Mouse (Mus musculus): ENCODE measurements around the gene Fbxo41.

The Fbxo41 gene

DNA sequence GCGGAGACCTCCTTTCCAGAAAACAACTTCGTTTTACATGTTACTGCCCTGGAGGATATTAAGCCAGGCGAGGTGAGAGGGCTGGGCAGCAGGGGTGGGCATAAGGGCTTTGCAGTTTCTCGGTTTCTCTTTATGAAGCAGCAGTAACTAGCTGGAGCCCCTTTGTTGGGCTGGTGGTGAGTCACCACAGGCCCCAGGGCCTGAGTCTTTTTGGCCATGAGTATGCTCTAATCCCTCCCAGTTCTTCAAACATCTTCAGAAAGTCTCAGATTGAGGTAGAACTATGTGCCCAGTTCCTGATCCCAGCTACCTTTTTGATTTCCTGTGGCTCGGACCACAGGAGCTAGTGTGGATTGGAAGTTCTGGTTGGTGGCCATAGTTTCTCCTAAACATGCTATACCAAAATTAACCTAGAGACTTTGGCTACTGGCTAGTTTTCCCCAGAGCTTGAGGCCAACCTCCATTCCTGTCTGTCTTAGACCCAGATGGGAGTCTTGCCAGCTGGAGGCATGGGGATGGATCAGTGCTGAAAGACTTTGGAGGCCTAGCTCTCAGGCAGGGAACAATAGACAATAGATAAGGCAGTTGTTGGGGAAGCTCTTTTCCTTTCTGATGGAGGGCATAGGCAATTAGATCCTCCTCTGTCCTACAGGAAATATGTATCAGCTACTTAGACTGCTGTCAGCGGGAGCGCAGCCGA is 58.4 kb downstream of the Fbxo41 start:
- DNase-seq: no peak

GRCm38 (mm10) chr6:85443488-85444233 is 59.1 kb downstream of the Fbxo41 start:
- DNase-seq: no peak

DNA sequence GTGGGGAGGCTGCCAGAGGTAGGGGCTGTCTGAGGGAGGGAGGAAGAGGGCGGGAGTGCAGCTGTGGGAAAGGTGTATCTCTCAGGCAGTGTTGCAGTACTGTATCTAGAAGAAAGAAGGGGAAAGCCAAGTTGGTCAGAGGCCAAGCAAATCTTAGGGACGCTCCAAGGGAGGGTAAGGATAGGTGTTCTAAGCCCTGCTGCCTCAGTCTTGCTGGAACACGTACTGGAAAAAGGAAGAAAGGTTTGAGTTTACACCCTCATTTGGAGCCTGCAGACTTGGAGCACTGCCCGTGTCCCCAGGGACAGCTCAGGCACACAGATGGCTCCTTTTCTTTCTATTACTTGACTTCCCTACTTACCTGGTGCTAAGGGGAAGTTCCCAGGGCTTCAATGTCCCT is 61.7 kb downstream of the Fbxo41 start:
- no peak for DNase-seq

GRCm38 (mm10) chr6:85436631-85437030 is 66.2 kb downstream of the Fbxo41 start:
- DNase-seq: no peak

DNA sequence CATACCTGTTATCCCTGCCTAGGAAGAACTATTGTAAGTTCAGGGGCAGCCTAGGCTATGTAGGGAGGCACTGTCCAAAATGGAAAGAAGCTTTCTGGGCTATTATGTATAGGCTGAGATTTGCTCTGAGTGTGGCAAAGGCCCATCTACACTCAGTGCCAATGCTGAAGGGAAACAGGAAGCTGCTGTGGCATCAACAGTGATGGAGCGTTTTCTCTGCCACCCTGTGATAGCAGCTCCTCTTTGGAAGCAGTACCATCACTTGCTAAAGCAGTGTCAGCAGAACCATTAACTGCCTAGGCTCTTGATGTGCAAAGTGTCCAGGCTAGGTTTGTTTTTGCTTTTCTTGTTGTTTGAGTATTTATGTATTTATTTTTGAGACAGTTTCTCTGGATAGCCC is 66.6 kb downstream of the Fbxo41 start:
- DNase-seq: no peak

DNA sequence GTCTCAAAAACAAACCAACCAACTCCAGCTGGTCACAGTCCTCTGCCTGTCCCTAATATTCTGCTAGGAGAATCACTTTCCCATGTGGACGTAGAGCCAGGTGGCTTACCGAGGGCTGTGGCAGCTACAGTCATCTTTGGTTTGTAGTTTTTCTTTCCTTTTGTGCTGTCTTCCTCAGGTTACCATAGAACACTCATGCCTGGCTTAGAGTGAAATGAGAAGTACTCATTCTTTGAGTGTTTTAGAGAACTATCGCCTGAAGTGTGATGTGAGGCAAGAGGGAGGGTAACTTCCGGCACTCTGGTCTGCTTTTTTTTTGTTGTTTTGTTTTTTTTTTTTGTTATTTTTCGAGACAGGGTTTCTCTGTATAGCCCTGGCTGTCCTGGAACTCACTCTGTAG is 68.9 kb downstream of the Fbxo41 start:
- DNase-seq: no peak

DNA sequence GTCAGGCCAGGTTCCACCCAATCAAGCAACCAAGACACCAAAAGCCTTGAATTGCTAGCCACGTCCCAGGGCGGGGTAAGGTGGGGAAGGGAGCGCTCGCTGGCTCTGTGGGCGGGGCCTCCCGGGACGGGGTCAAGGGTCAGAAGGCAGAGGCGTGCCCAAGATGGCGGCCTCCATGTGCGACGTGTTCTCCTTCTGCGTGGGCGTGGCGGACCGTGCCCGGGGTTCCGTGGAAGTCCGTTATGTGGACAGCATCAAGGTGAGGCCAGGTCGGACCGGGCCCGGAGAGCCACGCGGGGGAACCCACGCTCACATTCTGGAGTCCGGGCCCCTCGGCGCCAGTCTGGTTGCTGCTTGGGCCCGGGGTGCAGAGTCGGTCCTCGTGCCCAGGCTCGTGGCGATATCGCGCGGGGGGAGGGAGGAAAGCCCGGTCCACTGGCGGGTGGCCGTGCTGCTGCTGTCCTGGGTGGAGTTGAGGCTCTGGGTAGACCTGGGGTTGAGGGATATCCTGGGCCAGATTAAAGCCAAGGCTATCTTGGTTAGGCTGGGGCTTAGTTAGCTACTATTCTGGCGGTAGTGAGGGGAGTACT is 70.9 kb downstream of the Fbxo41 start, which contains the start of gene Smyd5:
Gene Smyd5 (plus strand): TSS at position 148 of the 590 bp plus-strand sequence.
- DNase-seq: peak; percentile 84

DNA sequence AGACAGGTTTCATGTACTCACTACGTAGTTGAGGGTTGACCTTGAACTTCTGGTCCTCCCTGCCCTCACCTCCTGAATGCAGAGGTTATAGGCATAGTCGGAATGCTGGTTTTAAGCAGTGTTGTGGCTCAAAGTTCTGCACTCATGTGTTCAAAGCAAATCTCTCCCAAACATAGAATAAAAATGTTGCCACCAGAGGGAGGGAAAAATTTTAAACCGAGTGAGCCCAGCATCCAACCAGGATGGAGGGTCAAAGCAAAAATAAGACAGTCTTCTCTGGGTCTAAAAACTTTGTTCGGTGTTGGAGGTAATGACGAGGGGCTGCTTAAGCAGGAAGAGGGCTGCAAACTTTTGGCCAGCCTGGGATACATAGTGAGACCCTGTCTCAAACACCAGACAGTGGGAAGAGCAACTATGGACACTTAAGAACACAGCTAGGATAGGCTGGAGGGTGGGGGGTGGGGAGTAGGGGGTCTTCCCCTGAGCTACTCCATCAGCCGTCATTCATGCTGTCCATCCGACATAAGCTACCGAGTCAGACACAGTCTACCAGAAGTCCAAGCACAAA is 71.4 kb downstream of the Fbxo41 start:
- no peak for DNase-seq

GRCm38 (mm10) chr6:85423836-85424379 is 78.9 kb downstream of the Fbxo41 start, which contains the start of gene Noto:
Gene Noto, plus strand, starts transcription at chr6:85423886.
- DNase-seq: no peak

Data from right cerebral cortex, postnatal 4 days (tissue).